Mouse (Mus musculus) CH12F3 (cell line): ENCODE results near the gene Srp54b.
"Not testable (repeated sequence)": the region's sequence is repeated elsewhere in the genome, so short reads cannot be mapped to it uniquely, and the experiment has no call there.

ENCODE experiments used
- in situ Hi-C: fragments of 300-500 bp; cut with MboI; formaldehyde crosslinking; loops from 2 replicates; pipeline ENCODE4 v1.14.3; 2020; ENCODE audit warnings: low sequenced_read_pairs

Srp54b gene

DNA sequence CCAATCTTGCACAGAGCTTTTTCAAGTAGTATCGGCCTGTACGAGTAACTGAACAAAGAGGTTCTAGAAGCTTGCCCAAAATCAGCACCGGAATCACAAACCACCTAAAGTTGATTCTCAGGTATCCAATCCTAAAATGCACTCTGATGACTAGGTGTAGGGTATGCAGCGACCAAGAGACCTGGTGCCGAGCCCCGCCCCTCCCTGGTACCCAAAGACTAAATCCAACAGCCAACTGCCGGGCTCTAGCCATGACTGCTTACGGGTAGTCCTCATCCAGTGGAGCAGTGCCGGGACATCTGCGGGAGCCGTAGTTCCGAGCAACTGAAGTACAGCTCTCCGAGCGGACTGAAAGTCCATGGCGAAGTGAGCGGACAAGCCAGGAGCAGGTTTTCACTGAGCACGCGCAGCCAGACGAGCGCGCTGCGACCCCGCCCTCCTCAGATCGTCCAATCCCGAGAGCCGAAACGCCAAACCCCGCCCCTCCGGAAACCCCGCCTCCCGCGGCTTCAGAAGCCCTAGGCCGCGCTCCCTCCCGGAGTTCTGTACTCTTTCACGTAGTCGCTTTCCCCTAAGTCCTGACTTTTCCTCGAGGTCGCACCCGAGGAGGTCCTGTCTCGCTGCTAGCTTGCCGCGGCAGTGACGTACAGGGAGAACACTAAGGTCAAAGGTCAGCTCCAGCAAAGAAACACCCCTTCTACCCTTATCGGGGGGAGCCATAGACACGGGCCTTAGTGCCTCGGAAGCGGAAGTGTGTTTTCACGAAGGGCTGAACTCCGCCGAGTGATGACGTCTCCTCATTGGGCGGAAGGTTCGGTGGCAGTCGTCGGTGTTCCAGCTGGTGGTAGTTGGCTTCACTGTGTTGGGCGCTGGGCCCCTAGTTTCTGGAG lies at the start of gene Srp54b:
Srp54b (plus strand) TSS at position 546 of the 890 bp plus-strand sequence.
- in situ Hi-C loops: not testable (repeated sequence)

- in situ Hi-C loops: not testable (repeated sequence)
Measured at GRCm38 (mm10) chr12:55112616-55113015, 42.3 kb upstream of the Srp54b start.

- in situ Hi-C loops: not testable (repeated sequence)
Measured at GRCm38 (mm10) chr12:55124242-55124641, 30.7 kb upstream of the Srp54b start, which contains the start of gene Fam177a. Gene Fam177a, plus strand, starts transcription at chr12:55124469.

GRCm38 (mm10) chr12:55124731-55125130 lies 30.2 kb upstream of the Srp54b start:
- in situ Hi-C loops: not testable (repeated sequence)

GRCm38 (mm10) chr12:55135540-55135939 lies 19.4 kb upstream of the Srp54b start:
- in situ Hi-C loops: not testable (repeated sequence)

DNA sequence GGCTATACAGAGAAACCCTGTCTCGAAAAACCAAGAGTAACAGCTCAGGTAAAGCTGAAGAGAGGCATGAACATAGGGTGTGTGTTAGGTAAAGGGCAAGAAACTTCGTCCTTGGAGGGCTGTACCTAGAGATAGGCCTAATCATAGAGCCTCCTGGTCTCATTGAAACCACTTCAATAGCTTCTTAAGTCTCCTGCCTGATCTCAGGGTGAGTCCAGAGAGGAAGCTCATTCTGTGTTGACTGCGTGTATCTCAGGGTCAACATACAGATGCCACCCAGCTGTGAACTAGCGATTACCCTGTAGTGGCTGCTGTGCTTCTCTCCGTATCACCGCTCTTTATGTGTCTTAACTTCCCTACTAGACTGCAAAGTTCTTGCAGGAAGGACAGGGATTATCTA lies 17.0 kb upstream of the Srp54b start:
- in situ Hi-C loops: not testable (repeated sequence)

DNA sequence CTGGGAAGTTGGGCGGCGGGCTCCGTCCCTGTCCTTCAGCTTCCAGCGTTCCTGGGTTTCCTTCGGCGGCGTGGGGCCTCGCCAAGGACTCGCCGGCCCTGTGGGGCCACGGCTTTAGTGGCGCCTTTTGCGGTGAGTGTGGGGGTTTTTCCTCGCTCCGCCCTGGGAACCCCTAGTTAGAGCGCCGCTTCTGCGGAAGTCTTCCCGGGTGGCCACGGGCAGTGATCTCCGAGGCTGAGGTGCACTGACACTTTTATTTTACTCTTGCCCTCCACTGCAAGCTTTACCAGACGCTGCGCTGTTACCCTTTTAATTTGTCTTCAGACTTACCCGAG lies 512 bp downstream of the Srp54b start:
- in situ Hi-C loops: not testable (repeated sequence)

GRCm38 (mm10) chr12:55167034-55167557 lies 12.2 kb downstream of the Srp54b start:
- in situ Hi-C loops: not testable (repeated sequence)

- in situ Hi-C loops: not testable (repeated sequence)
Measured at GRCm38 (mm10) chr12:55187686-55188085, 32.8 kb downstream of the Srp54b start.

DNA sequence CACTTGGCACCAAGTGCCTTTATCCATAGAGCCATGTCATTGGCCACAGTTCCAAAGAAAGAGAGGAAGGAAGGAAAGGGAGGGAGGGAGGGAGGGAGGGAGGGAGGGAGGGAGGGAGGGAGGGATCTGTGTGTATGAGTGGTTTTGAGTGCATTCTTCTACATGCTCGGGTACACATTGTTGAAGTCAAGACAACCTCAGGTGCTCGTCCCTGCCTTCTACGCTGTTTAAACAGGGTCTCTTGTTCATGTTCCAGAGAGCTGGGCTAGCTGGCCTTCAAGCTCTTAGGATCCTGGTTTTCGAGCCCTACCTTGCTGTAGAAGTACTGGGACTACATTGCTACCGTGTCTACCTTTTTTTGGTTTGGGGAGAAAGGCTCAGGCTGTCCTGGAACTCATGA lies 34.2 kb downstream of the Srp54b start:
- in situ Hi-C loops: not testable (repeated sequence)

- in situ Hi-C loops: not testable (repeated sequence)
Measured at GRCm38 (mm10) chr12:55199306-55199705, 44.4 kb downstream of the Srp54b start, which contains the start of gene 1700047I17Rik2. Gene 1700047I17Rik2, plus strand, starts transcription at chr12:55199592.

DNA sequence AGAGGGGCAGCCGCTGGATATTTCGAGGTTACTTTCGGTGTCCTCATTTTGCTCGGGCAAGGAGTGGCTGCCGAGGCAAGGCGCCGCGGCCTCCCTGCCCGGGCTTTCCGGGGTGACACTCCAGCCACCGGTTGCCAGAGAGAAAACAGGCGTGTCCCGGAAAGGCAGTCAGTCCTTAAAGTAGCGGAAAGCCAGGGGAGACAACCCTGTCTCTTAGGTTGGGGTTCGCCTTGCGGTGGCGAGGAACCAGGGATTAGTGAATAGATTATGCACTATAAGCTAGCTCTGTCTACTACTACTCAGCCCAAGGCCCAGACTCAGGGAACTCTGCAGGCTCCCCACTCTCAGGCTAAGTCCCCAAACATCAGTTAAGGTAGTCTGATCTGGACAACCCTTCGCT lies 44.9 kb downstream of the Srp54b start:
- in situ Hi-C loops: not testable (repeated sequence)

DNA sequence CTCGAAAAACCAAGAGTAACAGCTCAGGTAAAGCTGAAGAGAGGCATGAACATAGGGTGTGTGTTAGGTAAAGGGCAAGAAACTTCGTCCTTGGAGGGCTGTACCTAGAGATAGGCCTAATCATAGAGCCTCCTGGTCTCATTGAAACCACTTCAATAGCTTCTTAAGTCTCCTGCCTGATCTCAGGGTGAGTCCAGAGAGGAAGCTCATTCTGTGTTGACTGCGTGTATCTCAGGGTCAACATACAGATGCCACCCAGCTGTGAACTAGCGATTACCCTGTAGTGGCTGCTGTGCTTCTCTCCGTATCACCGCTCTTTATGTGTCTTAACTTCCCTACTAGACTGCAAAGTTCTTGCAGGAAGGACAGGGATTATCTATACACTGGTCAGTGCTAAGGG lies 58.0 kb downstream of the Srp54b start:
- in situ Hi-C loops: not testable (repeated sequence)

DNA sequence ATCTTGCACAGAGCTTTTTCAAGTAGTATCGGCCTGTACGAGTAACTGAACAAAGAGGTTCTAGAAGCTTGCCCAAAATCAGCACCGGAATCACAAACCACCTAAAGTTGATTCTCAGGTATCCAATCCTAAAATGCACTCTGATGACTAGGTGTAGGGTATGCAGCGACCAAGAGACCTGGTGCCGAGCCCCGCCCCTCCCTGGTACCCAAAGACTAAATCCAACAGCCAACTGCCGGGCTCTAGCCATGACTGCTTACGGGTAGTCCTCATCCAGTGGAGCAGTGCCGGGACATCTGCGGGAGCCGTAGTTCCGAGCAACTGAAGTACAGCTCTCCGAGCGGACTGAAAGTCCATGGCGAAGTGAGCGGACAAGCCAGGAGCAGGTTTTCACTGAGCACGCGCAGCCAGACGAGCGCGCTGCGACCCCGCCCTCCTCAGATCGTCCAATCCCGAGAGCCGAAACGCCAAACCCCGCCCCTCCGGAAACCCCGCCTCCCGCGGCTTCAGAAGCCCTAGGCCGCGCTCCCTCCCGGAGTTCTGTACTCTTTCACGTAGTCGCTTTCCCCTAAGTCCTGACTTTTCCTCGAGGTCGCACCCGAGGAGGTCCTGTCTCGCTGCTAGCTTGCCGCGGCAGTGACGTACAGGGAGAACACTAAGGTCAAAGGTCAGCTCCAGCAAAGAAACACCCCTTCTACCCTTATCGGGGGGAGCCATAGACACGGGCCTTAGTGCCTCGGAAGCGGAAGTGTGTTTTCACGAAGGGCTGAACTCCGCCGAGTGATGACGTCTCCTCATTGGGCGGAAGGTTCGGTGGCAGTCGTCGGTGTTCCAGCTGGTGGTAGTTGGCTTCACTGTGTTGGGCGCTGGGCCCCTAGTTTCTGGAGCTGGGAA lies 75.0 kb downstream of the Srp54b start, which contains the start of gene Srp54c:
Srp54c (plus strand) TSS at position 543 of the 894 bp plus-strand sequence.
- in situ Hi-C loops: not testable (repeated sequence)

GRCm38 (mm10) chr12:55230520-55230861 lies 75.6 kb downstream of the Srp54b start:
- in situ Hi-C loops: not testable (repeated sequence)
